Mouse (Mus musculus): ENCODE data around the gene Tab3.

Tab3 gene

GRCm38 (mm10) chrX:85573532-85574181, at the start of gene Tab3:
Gene Tab3, plus strand, starts transcription at chrX:85574022.
- peak; percentile 97 for DNase-seq

- no peak for DNase-seq
Observed at GRCm38 (mm10) chrX:85525545-85525944, 48.3 kb upstream of the Tab3 start.

DNA sequence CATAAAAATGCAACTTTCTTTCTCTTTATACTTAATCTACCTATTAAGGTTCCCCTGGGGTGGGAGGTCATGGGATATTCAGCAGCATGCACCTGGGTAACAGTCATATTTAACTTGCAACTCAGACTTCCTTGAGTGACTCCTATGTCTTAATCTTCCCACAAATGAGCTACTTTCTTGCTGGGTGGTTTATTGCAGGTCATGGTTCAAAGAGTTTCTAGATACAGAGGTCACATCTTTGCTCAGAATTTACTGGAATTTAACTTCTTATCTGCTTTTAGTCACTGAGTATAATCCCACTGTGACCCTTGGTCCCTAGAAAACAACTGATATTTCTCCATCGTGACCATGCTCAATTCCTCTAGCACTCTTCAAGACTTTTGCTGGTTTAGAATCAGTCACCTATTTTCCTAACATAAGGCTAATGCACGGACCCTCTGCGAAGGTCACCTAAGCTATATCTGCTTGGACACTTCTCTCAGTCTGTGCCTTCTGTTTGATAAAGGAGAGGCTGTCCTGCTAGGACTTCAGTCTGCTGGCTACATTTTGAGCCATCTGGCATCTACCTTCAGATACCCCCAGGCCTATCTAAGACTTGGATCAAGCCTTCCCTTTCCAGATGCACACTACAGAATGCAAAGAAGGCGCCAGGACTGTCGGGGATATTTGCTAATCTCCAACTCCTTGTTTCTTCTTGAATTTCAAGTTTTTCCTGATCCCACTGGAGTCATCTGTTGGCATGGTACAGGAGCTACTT, 47.4 kb upstream of the Tab3 start:
- no peak for DNase-seq

DNA sequence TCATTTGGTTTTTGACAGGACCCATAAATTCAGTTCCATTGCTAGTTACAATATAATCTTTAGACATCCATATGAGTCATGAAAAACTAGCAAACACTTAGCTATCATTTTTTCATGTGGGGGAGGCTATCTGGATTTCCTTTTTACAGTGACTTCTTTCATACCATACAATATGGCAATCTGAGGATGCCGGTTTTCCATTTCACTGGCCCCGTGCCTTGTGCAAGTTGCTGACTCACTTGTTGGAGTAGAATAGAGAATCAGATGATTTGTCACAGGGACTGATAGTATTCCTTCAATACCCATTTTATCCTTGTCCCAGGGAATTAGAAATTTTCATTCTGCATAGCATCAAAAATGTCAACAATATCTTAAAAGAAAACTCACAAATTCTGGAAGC, 14.9 kb upstream of the Tab3 start:
- no peak for DNase-seq

GRCm38 (mm10) chrX:85566256-85566655, 7.6 kb upstream of the Tab3 start:
- no peak for DNase-seq

- DNase-seq: no peak
Observed at GRCm38 (mm10) chrX:85574182-85574541, 340 bp downstream of the Tab3 start.

- no peak for DNase-seq
Observed at GRCm38 (mm10) chrX:85576310-85576709, 2.5 kb downstream of the Tab3 start.

DNA sequence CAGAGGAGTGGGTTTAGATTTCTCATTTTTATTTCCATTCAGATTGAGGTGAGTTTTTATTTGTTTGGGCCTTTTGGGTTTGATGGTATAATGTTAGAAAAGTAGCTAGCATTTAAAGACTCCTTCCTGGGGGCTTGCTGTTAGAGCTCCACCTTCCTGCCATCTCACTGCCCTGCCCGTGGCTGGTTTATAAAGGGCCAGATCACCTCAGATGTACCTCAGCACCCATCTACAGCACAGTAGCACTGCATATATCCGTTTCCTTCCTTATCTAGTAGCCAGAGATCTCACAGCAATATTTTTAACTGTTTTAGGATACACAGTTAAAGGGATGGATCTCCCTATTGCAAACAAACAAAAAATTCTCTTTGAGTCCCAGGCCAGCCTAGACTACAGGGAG, 6.9 kb downstream of the Tab3 start:
- no peak for DNase-seq

DNA sequence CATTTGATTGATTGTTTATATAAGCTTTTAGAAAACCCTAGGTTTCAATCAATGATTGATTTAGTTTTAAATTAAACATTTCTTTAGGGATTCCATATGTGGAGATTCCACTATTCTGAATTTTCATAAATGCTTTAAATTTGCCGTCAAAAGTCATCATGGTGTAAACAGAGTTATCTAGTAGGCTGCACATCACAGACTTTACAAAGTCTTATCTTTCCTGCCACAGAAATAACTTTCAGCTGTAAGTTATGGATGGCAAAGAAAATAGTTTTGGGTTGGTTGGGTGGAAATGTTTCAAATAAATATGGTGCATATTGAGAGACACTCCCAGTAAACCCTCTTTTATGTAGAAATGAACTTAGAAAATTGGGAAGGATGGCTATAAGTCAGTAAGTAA, 8.7 kb downstream of the Tab3 start:
- no peak for DNase-seq

DNA sequence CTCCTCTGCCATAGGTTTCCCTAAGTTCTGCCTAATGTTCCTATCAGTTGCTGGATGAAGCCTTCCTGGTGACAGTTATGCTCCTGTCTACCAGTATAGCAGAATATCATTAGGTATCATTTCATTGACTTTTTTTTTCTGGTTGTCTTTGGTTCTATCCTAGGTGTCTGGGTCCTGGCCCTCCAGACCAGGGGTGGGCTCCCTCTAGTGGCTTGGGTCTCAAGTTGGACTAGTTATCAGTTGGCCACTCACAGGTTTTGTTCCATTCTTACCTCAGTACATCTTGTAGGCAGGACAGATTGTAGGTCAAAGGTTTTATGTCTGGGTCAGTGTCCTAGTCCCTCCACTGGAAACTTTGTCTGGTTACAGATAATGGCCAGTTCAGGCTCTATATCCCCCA, 11.8 kb downstream of the Tab3 start:
- DNase-seq: peak; percentile 6

- no peak for DNase-seq
Observed at GRCm38 (mm10) chrX:85614701-85615100, 40.9 kb downstream of the Tab3 start.

GRCm38 (mm10) chrX:85646204-85646777, 72.5 kb downstream of the Tab3 start:
- no peak for DNase-seq

- peak; percentile 52 for DNase-seq
Observed at GRCm38 (mm10) chrX:85676808-85677207, 103.0 kb downstream of the Tab3 start.

GRCm38 (mm10) chrX:85682125-85682524, 108.3 kb downstream of the Tab3 start:
- DNase-seq: no peak

DNA sequence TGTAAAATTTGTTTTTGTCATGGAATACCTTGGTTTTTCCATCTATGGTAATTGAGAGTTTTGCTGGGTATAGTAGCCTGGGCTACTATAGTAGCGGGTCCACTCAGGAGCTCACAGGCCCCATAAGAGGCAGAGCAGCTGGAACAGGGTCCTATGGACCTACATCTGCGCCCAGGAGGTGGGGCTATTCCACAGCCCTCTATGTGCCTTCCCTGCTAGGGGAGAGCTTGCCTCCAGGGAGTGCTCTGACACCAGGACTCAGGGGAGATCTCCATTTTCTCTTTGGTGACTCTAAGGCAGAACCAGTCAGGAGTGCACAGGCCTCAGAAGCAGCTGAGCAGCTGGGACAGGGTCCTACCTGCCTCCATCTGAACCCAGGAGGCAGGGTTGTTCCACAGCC, 109.9 kb downstream of the Tab3 start:
- DNase-seq: peak; percentile 6

Measured in kidney, postnatal 10 days (tissue).